8 mouse cellular contexts compared by ENCODE assay signal in the genomic region with DNA sequence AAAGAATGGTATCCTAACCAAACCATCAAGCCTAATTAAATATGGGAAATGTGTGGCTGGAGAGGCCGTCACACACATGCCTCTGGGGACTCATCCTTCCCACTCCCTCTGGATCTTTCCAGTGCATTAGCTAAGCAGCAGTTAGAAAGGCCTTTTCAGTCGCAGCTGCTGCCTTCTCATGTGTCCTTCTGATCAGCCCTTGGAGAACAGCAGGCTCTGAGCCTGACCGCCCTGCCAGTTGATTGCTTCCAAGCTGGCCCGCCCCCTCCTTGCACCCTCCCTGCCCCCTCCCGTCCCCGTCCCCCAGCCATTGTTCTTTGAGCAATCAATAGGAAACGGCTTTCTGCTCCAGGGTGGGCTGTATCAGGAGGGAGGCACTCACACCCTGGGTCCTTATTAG. TPM values are rescaled to one million over a fixed set of nuclear protein-coding genes. Genes with fewer than 3 reads are reported as not detected.
A peak's percentile ranks its signal among the peaks of the same experiment; 100 is the strongest.
DNase-seq lines count a peak whose midpoint lies in the region; ATAC-seq and TF ChIP-seq lines count a peak whose summit lies in the region.

No protein-coding gene starts in this region.

- H3K4me3 ChIP-seq in embryonic facial prominence, embryonic 14.5 days (ENCODE audit: low read depth, low read length), result no peak overlapping the region
- H3K4me3 ChIP-seq in midbrain, postnatal 0 days (ENCODE audit: low read depth, low read length), result no peak overlapping the region

- H3K4me2 ChIP-seq in embryonic facial prominence, embryonic 14.5 days (ENCODE audit: low read depth, low read length), result 0 out of 2 replicates have a peak overlapping the region, but pooled peaks have one; percentile 10
- H3K4me2 ChIP-seq in midbrain, postnatal 0 days (ENCODE audit: low read depth, low read length, poor library complexity, severe bottlenecking), result no peak overlapping the region

- no peaks in the 10 kb centered on the region for H3K27me3 ChIP-seq in embryonic facial prominence, embryonic 14.5 days (replicated peaks; ENCODE audit: control insufficient read depth, insufficient read depth, low read length)
- H3K27me3 ChIP-seq in midbrain, postnatal 0 days (ENCODE audit: insufficient read depth, low read length), result no peaks in the 10 kb centered on the region

- H3K9ac ChIP-seq in embryonic facial prominence, embryonic 14.5 days (ENCODE audit: low read depth, low read length), result no peak overlapping the region
- H3K9ac ChIP-seq in midbrain, postnatal 0 days (replicated peaks; ENCODE audit: low read length, poor library complexity, severe bottlenecking), result no peak overlapping the region

- no peak for TF ChIP-seq CTCF in midbrain, postnatal 0 days (IDR thresholded peaks at IDR 0.05)

- H3K9me3 ChIP-seq in embryonic facial prominence, embryonic 14.5 days (ENCODE audit: control insufficient read depth, low read length), result no peaks in the 10 kb centered on the region
- no peaks in the 10 kb centered on the region for H3K9me3 ChIP-seq in midbrain, postnatal 0 days (ENCODE audit: low read length)

- no peak overlapping the region; the same call in 1 of the 2 replicates for H3K27ac ChIP-seq in embryonic facial prominence, embryonic 14.5 days (replicated peaks; ENCODE audit: low read depth, low read length)
- no peak overlapping the region for H3K27ac ChIP-seq in midbrain, postnatal 0 days (ENCODE audit: low read depth, low read length)

- WGBS in embryonic facial prominence, embryonic 14.5 days, result 7% methylated on average over 7 of the region's 7 CpGs
- 3% methylated on average over 7 of the region's 7 CpGs for WGBS in midbrain, postnatal 0 days

- intact Hi-C loops in heart, postnatal 14 days (cut with DNase I), result no loop called here

- no peaks in the 10 kb centered on the region for H3K36me3 ChIP-seq in embryonic facial prominence, embryonic 14.5 days (ENCODE audit: control insufficient read depth, insufficient read depth, low read length)
- H3K36me3 ChIP-seq in midbrain, postnatal 0 days (ENCODE audit: insufficient read depth, low read length), result no peaks in the 10 kb centered on the region

- peak; percentile 7 to 16 for DNase-seq in layer of hippocampus, postnatal 10 days (ENCODE audit: low spot score in 2 of 2)
- DNase-seq in layer of hippocampus, postnatal 25 days (ENCODE audit: extremely low spot score in 1 of 2, low spot score in 1 of 2), result no peak
- DNase-seq in embryonic facial prominence, embryonic 14.5 days (ENCODE audit: low spot score), result peak; percentile 93
- DNase-seq in heart, postnatal 14 days, result peak; percentile 23 to 31
- peak; percentile 89 for DNase-seq in midbrain, postnatal 0 days (ENCODE audit: low spot score)
- DNase-seq in right cerebral cortex, postnatal 4 days, result no peak
- no peak for DNase-seq in frontal cortex, postnatal 36 days (ENCODE audit: low spot score in 2 of 2)
- no peak for DNase-seq in left cerebral cortex, adult 8-10 months (ENCODE audit: low spot score in 2 of 2)

- peaks cover 15% of the 10 kb centered on the region for H3K4me1 ChIP-seq in embryonic facial prominence, embryonic 14.5 days (ENCODE audit: control insufficient read depth, insufficient read depth, low read length)
- no peaks in the 10 kb centered on the region for H3K4me1 ChIP-seq in midbrain, postnatal 0 days (ENCODE audit: insufficient read depth, low read length)

- peak; percentile 95 for ATAC-seq in embryonic facial prominence, embryonic 14.5 days (ENCODE audit: low read depth)
- peak; percentile 52; the same call in 1 of the 2 replicates for ATAC-seq in midbrain, postnatal 0 days (ENCODE audit: low FRiP score)

RNA-seq across cellular contexts. Expression of a gene that starts 27.7 kb away (rescaled TPM):
- 100 to 1,000 TPM; 140 to 143 TPM for total RNA-seq in layer of hippocampus, postnatal 10 days (2021)
- 100 to 1,000 TPM; 121 to 133 TPM for total RNA-seq in layer of hippocampus, postnatal 25 days (2021)
- 5.8 and 7.9 TPM in 2 replicates for polyA plus RNA-seq in embryonic facial prominence, embryonic 14.5 days (2014; fragmentation: Nextera tagmentation; extraction: Ambion mirVana)
- 100 to 1,000 TPM in 1 of 2 experiments, 10 to 100 TPM in 1; 89.1 to 100 TPM for total RNA-seq in heart, postnatal 14 days (2021)
- total RNA-seq in midbrain, postnatal 0 days (2014; rRNA removed), result 69.3 and 90.2 TPM in 2 replicates
- polyA plus RNA-seq in midbrain, postnatal 0 days (2015; fragmentation: Nextera tagmentation; extraction: Ambion mirVana), result 15.7 and 18.2 TPM in 2 replicates
- 100 to 1,000 TPM; 147 to 178 (median 161) TPM for total RNA-seq in left cerebral cortex, adult 8-10 months (2022)

Comparison
In these comparisons a context has a peak if more than half of its experiments do, and no peak if none do; other contexts are left out.
1. DNase-seq: peak in layer of hippocampus, postnatal 10 days (2 of 2), embryonic facial prominence, embryonic 14.5 days (single experiment), heart, postnatal 14 days (2 of 2) and midbrain, postnatal 0 days (single experiment); none in layer of hippocampus, postnatal 25 days (0 of 2), right cerebral cortex, postnatal 4 days (single experiment), frontal cortex, postnatal 36 days (0 of 2) and left cerebral cortex, adult 8-10 months (0 of 2).